Mouse (Mus musculus) stomach, embryonic 16.5 days (tissue): Measurements from ENCODE around the gene Pramef20. TPM values are rescaled to one million over a fixed set of nuclear protein-coding genes. Genes with fewer than 3 reads are reported as not detected.
"Not testable (repeated sequence)": the region's sequence is repeated elsewhere in the genome, so short reads cannot be mapped to it uniquely, and the experiment has no call there.

ENCODE experiments used
- ATAC-seq: fragments of 200-750 bp; cut with Nextera tagmentation; 2 replicates; pipeline ENCODE4 v1.8.0; 2017; ENCODE audit warnings: moderate number of reproducible peaks, moderate TSS enrichment; ENCODE audit not compliant: insufficient read depth, low FRiP score
- H3K27ac ChIP-seq: fragments of 300-500 bp; sonication (generic); 2 replicates; pipeline ENCODE4 v1.5.1; 2014; ENCODE audit warnings: low read length
- H3K27me3 ChIP-seq: fragments of 300-500 bp; sonication (generic); 2 replicates; pipeline ENCODE4 v1.6.1; 2014; ENCODE audit warnings: low read length, control low read depth, mixed read lengths; ENCODE audit not compliant: control insufficient read depth, insufficient read depth
- H3K36me3 ChIP-seq: fragments of 300-500 bp; sonication (generic); 2 replicates; pipeline ENCODE4 v1.6.1; 2014; ENCODE audit warnings: low read length; ENCODE audit not compliant: control insufficient read depth, insufficient read depth
- H3K4me1 ChIP-seq: fragments of 300-500 bp; sonication (generic); 2 replicates; pipeline ENCODE4 v1.6.1; 2014; ENCODE audit warnings: low read length, control low read depth, mixed read lengths; ENCODE audit not compliant: control insufficient read depth, insufficient read depth
- H3K4me2 ChIP-seq: fragments of 300-500 bp; sonication (generic); 2 replicates; pipeline ENCODE4 v1.6.1; 2014; ENCODE audit warnings: low read depth, low read length, mixed read lengths
- H3K4me3 ChIP-seq: fragments of 300-500 bp; sonication (generic); replicated peaks from 2 replicates; pipeline ENCODE4 v1.5.1; 2014; ENCODE audit warnings: mild to moderate bottlenecking, low read length
- H3K9ac ChIP-seq: fragments of 300-500 bp; sonication (generic); 2 replicates; pipeline ENCODE4 v1.6.1; 2014; ENCODE audit warnings: low read length
- H3K9me3 ChIP-seq: fragments of 300-500 bp; sonication (generic); replicated peaks from 2 replicates; pipeline ENCODE4 v1.6.1; 2016; ENCODE audit warnings: low read length, control low read depth; ENCODE audit not compliant: control insufficient read depth
- WGBS: fragments of 180-500 bp; shearing (Covaris S2); extraction: QIAGEN DNeasy Blood & Tissue Kit; methylation state at CpG from one replicate; pipeline ENCODE4 v1.1.7; 2014; 5-methylcytosine and 5-hydroxymethylcytosine counted together
- polyA plus RNA-seq: library from polyadenylated mRNA; unstranded; fragments of >200 nt; fragmentation: Nextera tagmentation; extraction: Ambion mirVana; gene quantifications from 2 replicates; pipeline ENCODE4 v1.2.1, GENCODE M21; 2015

Pramef20 gene
- polyA plus RNA-seq, 1 experiment from 2014 or later, result not detected

DNA sequence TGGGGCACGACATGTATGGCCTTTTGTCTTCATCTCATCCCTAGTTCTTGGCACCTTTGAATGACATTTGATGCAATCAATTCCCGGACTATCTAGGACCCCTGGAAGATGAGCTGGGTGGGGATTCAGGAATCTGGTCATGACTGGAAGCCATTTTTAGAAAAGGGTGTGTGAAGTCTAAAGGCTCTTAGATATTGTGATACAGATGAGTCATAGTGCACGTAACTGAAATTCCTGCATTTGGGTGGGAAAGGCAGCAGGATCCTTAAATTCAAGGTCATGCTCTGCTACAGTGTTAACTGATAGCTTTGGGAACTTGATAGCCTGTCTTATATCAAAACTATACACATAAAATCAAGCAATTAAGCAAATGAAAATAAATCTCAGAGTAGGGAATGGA lies 41.9 kb downstream of the Pramef20 start:
- H3K4me2 ChIP-seq, H3K4me1 ChIP-seq, H3K9ac ChIP-seq, H3K27me3 ChIP-seq, H3K36me3 ChIP-seq, H3K4me3 ChIP-seq, H3K9me3 ChIP-seq, H3K27ac ChIP-seq, ATAC-seq: not testable (repeated sequence)
- WGBS, result 90% methylated on average over 2 of the region's 3 CpGs

GRCm38 (mm10) chr4:144329949-144330348 lies 47.8 kb downstream of the Pramef20 start, which contains the start of gene Gm13128:
Gene Gm13128, plus strand, starts transcription at chr4:144330249.
- H3K4me2 ChIP-seq, H3K9ac ChIP-seq, ATAC-seq, H3K27me3 ChIP-seq, H3K4me3 ChIP-seq, H3K27ac ChIP-seq, H3K4me1 ChIP-seq, H3K9me3 ChIP-seq, H3K36me3 ChIP-seq: not testable (repeated sequence)
- 59% methylated on average over 4 of the region's 4 CpGs for WGBS

Other genes with a start within 250 kb of the Pramef20 start
- gene Oog3, start 215.3 kb downstream of the Pramef20 start, polyA plus RNA-seq, result not detected in 2 replicates
- gene Oog2, start 187.2 kb downstream of the Pramef20 start, polyA plus RNA-seq, result not detected in 2 replicates
- gene C87977, start 164.6 kb downstream of the Pramef20 start, polyA plus RNA-seq, result not detected in 2 replicates
- not detected in 2 replicates for gene Pramel5, start 97.4 kb downstream of the Pramef20 start, polyA plus RNA-seq
- not detected in 2 replicates for gene Gm13128, start 47.7 kb downstream of the Pramef20 start, polyA plus RNA-seq
- gene Gm13119, start 20.0 kb downstream of the Pramef20 start, polyA plus RNA-seq, result not detected in 2 replicates
- gene Pramef12, start 30.5 kb upstream of the Pramef20 start, polyA plus RNA-seq, result 0.31 TPM in 1 of 2 replicates, not detected in the other
- gene 1700012P22Rik, start 60.8 kb upstream of the Pramef20 start, polyA plus RNA-seq, result not detected in 2 replicates
- not detected in 2 replicates for gene Gm9944, start 75.4 kb upstream of the Pramef20 start, polyA plus RNA-seq
- gene Aadacl3, start 85.8 kb upstream of the Pramef20 start, polyA plus RNA-seq, result not detected in 2 replicates
- not detected in 2 replicates for gene 9430007A20Rik, start 141.9 kb upstream of the Pramef20 start, polyA plus RNA-seq
- gene Gm13124, start 187.2 kb upstream of the Pramef20 start, polyA plus RNA-seq, result not detected in 2 replicates
- not detected in 2 replicates for gene Aadacl4, start 235.8 kb upstream of the Pramef20 start, polyA plus RNA-seq